Mouse (Mus musculus) mesoderm, embryonic 11.5 days (tissue): Measurements from ENCODE around the gene Dnm2.
"Not testable (repeated sequence)": the region's sequence is repeated elsewhere in the genome, so short reads cannot be mapped to it uniquely, and the experiment has no call there.

ENCODE experiments used
- DNase-seq: peaks from one replicate; pipeline ENCODE4 v3.0.0-alpha.2; 2012; ENCODE audit warnings: low read depth, low spot score

The Dnm2 gene

GRCm38 (mm10) chr9:21505767-21506166, 81.1 kb downstream of the Dnm2 start:
- no peak for DNase-seq

- no peak for DNase-seq
These were observed 83.2 kb downstream of the Dnm2 start for GRCm38 (mm10) chr9:21507753-21508430.

GRCm38 (mm10) chr9:21508871-21509404, 84.2 kb downstream of the Dnm2 start:
- no peak for DNase-seq

GRCm38 (mm10) chr9:21509772-21510688, 85.3 kb downstream of the Dnm2 start, which contains the start of gene Tmed1:
TSS of gene Tmed1 (minus strand) at chr9:21510252.
- DNase-seq: peak; percentile 95

- DNase-seq: no peak
These were observed 85.9 kb downstream of the Dnm2 start for GRCm38 (mm10) chr9:21510689-21511015.

GRCm38 (mm10) chr9:21511052-21511451, 86.3 kb downstream of the Dnm2 start:
- no peak for DNase-seq

- no peak for DNase-seq
These were observed 88.8 kb downstream of the Dnm2 start for GRCm38 (mm10) chr9:21513466-21513865.

GRCm38 (mm10) chr9:21517947-21518495, 93.3 kb downstream of the Dnm2 start:
- no peak for DNase-seq

- not testable (repeated sequence) for DNase-seq
These were observed 94.0 kb downstream of the Dnm2 start for GRCm38 (mm10) chr9:21518690-21519089.

- DNase-seq: no peak
These were observed 100.6 kb downstream of the Dnm2 start for GRCm38 (mm10) chr9:21525142-21525936.

GRCm38 (mm10) chr9:21525937-21526633, 101.4 kb downstream of the Dnm2 start, which contains the start of gene AB124611:
TSS of gene AB124611 (plus strand) at chr9:21526176.
- DNase-seq: no peak

GRCm38 (mm10) chr9:21526634-21526944, 101.9 kb downstream of the Dnm2 start:
- no peak for DNase-seq

- DNase-seq: no peak
These were observed 102.5 kb downstream of the Dnm2 start for GRCm38 (mm10) chr9:21527100-21527801.

- no peak for DNase-seq
These were observed 103.2 kb downstream of the Dnm2 start for GRCm38 (mm10) chr9:21527917-21528324.

GRCm38 (mm10) chr9:21536501-21536900, 111.8 kb downstream of the Dnm2 start:
- DNase-seq: no peak

GRCm38 (mm10) chr9:21537009-21537408, 112.3 kb downstream of the Dnm2 start:
- DNase-seq: no peak

GRCm38 (mm10) chr9:21539981-21540753, 115.5 kb downstream of the Dnm2 start:
- DNase-seq: no peak

GRCm38 (mm10) chr9:21542001-21542400, 117.3 kb downstream of the Dnm2 start:
- DNase-seq: not testable (repeated sequence)

- no peak for DNase-seq
These were observed 120.7 kb downstream of the Dnm2 start for GRCm38 (mm10) chr9:21545351-21545915.
